Mouse (Mus musculus): ENCODE results near the gene Gm20388. TPM values are rescaled to one million over a fixed set of nuclear protein-coding genes. Genes with fewer than 3 reads are reported as not detected.
"Not testable (repeated sequence)": the region's sequence is repeated elsewhere in the genome, so short reads cannot be mapped to it uniquely, and the experiment has no call there.

Gene Gm20388
- polyA plus RNA-seq, 1 experiment from 2014 or later, result 4.4 TPM

DNA sequence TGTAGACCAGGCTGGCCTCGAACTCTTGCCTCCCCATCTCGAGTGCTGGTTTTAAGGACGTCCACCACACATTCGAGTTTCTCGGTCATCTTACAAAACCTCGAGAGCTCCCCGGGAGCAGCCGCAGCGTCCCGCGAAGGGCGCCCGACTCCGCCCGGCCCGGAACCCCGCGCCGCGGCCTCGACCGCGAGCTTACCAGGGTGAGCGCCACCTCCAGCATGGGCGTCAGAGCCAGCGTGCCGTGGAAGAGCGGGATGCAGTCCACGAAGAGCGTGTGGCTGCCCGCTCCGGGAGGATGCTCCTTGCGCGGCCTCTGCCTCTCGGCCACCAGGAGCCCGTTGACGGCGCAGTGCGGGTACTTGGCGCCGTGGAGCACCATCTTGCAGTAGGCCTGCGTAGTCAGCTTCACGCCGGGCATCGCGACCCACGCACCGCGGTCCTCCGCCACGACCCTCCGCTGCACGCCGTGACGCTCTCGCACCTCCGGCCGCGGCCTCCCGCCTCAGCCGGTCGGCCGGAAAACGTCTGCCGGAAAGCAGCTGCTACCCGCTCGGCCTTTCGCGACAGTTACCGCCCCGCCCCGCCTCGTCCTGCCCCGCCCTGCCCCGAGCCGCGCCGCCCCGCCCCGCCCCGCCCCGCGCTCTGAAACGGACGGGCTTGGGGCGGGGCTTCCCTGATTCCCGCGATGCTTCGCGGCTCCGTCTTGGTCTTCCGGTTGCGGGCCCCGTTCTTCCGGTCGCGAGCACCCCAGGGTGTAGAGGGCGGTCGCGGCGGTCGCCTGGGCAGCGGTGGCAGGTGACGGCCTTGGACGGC, 757.1 kb downstream of the Gm20388 start, which contains the start of the genes Gm27021 and Cox4i1:
TSS of gene Gm27021 (minus strand) at position 519 of the 813 bp plus-strand sequence.
TSS of gene Cox4i1 (plus strand) at position 662 of the 813 bp plus-strand sequence.
- peak within 1 kb of the TSS; percentile 98 for H3K9ac ChIP-seq (replicated peaks)
- peaks cover 26% of the 10 kb centered on the region for H3K36me3 ChIP-seq
- H3K27me3 ChIP-seq, result no peaks in the 10 kb centered on the region
- ATAC-seq, result peak; percentile 93
- peaks cover 56% of the 10 kb centered on the region for H3K4me1 ChIP-seq (replicated peaks)
- under 1% methylated on average over 93 of the region's 105 CpGs for WGBS
- H3K27ac ChIP-seq, result peak within 1 kb of the TSS; percentile 86
- no peaks in the 10 kb centered on the region for H3K9me3 ChIP-seq
- peak within 1 kb of the TSS; percentile 91 for H3K4me2 ChIP-seq (replicated peaks)
- peak within 1 kb of the TSS; percentile 97 for H3K4me3 ChIP-seq (replicated peaks)

DNA sequence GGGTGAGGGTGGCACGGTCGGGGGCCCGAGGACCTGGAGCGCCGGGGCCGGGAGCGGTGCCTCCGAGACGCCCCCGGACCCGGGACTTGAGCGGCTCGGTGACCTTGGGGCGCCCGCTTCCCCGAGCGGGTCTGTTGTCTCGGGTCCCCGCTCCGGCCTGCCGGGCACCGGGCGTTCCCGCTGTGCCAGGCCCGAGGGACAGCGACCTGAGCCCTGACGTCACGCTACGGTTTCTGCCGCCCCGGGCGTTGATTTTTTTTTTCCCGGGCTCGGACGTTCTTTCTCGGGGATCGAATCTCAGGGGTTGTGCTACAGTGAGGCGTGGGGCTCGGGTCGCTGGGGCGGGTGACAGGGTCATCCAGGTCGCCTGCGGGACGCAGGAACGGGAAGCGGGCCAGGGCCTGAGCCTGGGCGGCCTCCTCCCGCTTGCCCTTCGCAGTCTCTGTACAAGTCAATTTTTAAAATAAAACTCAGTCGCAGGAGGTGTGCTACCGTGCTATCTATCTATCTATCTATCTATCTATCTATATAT, 757.8 kb downstream of the Gm20388 start, which contains the start of gene Emc8:
TSS of gene Emc8 (minus strand) at position 200 of the 532 bp plus-strand sequence.
- H3K27ac ChIP-seq, result peak within 1 kb of the TSS; percentile 86
- H3K9me3 ChIP-seq, result no peaks in the 10 kb centered on the region
- no peak; the same call in 1 of the 2 replicates for ATAC-seq
- WGBS, result 1% methylated on average over 45 of the region's 51 CpGs
- peak within 1 kb of the TSS; percentile 98 for H3K9ac ChIP-seq (replicated peaks)
- peak within 1 kb of the TSS; percentile 97 for H3K4me3 ChIP-seq (replicated peaks)
- peak within 1 kb of the TSS; percentile 91 for H3K4me2 ChIP-seq (replicated peaks)
- peaks cover 56% of the 10 kb centered on the region for H3K4me1 ChIP-seq (replicated peaks)
- H3K27me3 ChIP-seq, result no peaks in the 10 kb centered on the region
- peaks cover 33% of the 10 kb centered on the region for H3K36me3 ChIP-seq

DNA sequence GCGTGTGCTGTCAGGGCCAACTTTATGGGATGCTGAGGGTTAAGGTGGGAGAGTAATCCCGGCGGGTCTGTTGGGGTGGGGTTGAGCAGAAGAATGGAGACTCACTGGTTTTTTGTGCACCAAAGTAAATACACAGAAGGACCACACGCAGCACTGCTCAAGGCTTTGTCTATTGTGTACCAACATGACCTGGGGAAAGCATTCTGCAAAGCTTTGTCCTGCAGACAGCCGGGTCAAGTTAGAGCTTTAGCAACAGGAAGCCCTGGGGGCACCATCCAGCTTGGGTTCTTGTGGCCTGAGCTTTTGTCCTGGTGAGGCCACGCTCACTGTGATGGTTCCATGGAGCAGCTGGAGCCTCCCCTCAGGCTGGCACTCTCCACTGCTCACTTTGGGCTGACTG, 761.1 kb downstream of the Gm20388 start:
- 55% methylated on average over 6 of the region's 6 CpGs for WGBS
- H3K9ac ChIP-seq (replicated peaks), result no peak overlapping the region
- peaks cover 48% of the 10 kb centered on the region for H3K36me3 ChIP-seq
- no peaks in the 10 kb centered on the region for H3K9me3 ChIP-seq
- H3K4me1 ChIP-seq (replicated peaks), result peaks cover 26% of the 10 kb centered on the region
- H3K27ac ChIP-seq, result no peak overlapping the region
- no peak for ATAC-seq
- no peak overlapping the region for H3K4me2 ChIP-seq (replicated peaks)
- H3K27me3 ChIP-seq, result no peaks in the 10 kb centered on the region
- no peak overlapping the region for H3K4me3 ChIP-seq (replicated peaks)

DNA sequence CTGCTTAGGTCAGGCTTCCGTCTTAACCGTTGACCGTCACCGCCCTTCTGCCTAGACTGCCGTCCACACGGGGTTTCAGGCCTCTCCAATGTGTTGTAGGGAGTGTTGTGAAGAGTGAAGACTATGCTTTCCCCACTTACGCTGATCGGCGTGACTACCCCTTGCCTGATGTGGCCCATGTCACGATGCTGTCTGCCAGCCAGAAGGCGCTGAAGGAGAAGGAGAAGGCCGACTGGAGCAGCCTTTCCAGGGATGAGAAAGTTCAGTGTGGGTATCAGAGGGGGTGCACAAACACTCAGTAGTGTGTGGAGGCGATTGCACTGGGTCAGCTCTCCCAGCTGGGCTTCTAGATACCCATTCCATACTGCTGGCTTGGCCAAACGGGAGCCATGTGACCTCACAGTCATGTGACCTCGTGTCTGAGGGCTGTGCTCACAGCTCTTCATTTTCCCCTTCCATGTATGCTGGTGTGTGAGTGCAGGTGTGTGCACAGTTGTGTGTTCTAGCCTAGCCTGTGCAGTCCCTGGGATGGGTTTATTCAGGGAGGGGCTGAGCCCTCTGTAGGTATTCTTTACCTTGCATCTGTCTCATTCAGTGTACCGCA, 762.1 kb downstream of the Gm20388 start:
- Histone ChIP-seq H3K4me3 (replicated peaks) (no peak overlapping the region), H3K9ac (replicated peaks) (no peak overlapping the region), H3K27ac (no peak overlapping the region), H3K9me3 (no peaks in the 10 kb centered on the region), H3K27me3 (no peaks in the 10 kb centered on the region), H3K4me2 (replicated peaks) (no peak overlapping the region), H3K4me1 (replicated peaks) (peaks cover 22% of the 10 kb centered on the region), H3K36me3 (peaks cover 51% of the 10 kb centered on the region)
- 91% methylated on average over 16 of the region's 16 CpGs for WGBS
- no peak for ATAC-seq

DNA sequence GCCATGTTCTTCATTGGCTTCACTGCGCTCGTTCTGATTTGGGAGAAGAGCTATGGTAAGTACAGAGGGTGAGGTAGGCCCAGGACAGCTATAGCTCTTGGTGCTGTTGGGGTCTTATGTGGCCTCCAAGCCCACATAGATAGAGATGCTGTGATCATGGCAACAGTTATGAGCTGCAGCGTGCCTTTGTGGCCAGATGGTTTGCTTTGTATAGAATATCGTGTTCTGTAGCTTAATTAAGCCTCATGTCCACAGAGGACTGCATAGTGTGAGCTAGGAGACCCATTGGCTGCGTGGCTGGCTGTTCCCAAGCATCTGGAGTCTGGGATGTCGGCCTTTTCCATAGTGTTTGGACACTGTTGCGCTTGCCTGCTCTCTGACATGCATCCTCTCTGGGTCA, 762.7 kb downstream of the Gm20388 start:
- peaks cover 22% of the 10 kb centered on the region for H3K4me1 ChIP-seq (replicated peaks)
- 96% methylated on average over 7 of the region's 7 CpGs for WGBS
- H3K9me3 ChIP-seq, result no peaks in the 10 kb centered on the region
- H3K4me3 ChIP-seq (replicated peaks), result no peak overlapping the region
- no peak overlapping the region for H3K27ac ChIP-seq
- ATAC-seq, result no peak
- no peak overlapping the region for H3K4me2 ChIP-seq (replicated peaks)
- H3K36me3 ChIP-seq, result peaks cover 51% of the 10 kb centered on the region
- H3K27me3 ChIP-seq, result no peaks in the 10 kb centered on the region
- no peak overlapping the region for H3K9ac ChIP-seq (replicated peaks)

DNA sequence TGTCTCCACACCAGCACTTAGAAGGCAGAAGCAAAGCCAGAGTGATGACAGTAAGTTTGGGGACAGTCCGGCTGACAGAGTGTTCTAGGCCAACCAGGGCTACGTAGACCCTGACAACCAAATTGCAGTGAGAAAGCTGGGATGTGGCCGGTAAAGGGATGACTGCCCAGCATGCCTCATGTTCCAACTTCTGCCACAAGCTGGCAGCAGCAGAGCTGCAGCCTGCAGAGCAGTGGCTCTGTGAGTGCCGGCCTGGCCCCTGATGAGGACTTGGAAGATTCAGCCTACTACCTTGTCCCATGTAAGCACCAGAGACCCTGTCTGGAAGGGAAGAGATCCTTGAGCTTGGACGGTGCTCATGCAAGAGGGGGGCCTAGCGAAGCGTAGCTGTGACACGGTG, 765.1 kb downstream of the Gm20388 start:
- Histone ChIP-seq H3K4me2 (replicated peaks) (no peak overlapping the region), H3K4me3 (replicated peaks) (no peak overlapping the region), H3K4me1 (replicated peaks) (peaks cover 4% of the 10 kb centered on the region), H3K9me3 (no peaks in the 10 kb centered on the region), H3K27ac (no peak overlapping the region), H3K9ac (replicated peaks) (no peak overlapping the region), H3K27me3 (no peaks in the 10 kb centered on the region), H3K36me3 (peaks cover 44% of the 10 kb centered on the region)
- ATAC-seq, result no peak
- WGBS, result 72% methylated on average over 8 of the region's 8 CpGs

DNA sequence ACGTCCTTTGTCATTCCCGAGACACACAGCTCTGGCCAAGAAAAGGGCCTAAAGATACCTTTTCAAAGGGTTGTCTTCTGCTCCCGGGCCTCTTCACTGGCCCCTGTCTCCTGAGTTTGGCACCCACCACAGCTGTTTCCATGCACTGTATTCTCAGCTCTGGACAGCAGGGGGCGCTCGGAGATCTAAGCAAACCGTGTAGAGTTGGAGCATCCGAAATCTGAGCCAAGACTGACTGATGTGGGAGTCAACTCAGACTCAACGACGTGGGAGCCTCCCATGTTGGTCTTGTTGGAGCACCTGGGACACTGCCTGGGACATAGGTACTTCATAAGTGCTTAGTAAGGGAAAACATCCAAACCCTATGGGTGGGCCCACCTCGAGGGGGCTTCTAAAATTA, 767.8 kb downstream of the Gm20388 start:
- Histone ChIP-seq H3K36me3 (peaks cover 19% of the 10 kb centered on the region), H3K4me1 (replicated peaks) (no peaks in the 10 kb centered on the region), H3K4me2 (replicated peaks) (no peak overlapping the region), H3K27me3 (no peaks in the 10 kb centered on the region), H3K9ac (replicated peaks) (no peak overlapping the region), H3K4me3 (replicated peaks) (no peak overlapping the region), H3K27ac (no peak overlapping the region), H3K9me3 (no peaks in the 10 kb centered on the region)
- 16% methylated on average over 10 of the region's 10 CpGs for WGBS
- peak; percentile 50; the same call in 1 of the 2 replicates for ATAC-seq

DNA sequence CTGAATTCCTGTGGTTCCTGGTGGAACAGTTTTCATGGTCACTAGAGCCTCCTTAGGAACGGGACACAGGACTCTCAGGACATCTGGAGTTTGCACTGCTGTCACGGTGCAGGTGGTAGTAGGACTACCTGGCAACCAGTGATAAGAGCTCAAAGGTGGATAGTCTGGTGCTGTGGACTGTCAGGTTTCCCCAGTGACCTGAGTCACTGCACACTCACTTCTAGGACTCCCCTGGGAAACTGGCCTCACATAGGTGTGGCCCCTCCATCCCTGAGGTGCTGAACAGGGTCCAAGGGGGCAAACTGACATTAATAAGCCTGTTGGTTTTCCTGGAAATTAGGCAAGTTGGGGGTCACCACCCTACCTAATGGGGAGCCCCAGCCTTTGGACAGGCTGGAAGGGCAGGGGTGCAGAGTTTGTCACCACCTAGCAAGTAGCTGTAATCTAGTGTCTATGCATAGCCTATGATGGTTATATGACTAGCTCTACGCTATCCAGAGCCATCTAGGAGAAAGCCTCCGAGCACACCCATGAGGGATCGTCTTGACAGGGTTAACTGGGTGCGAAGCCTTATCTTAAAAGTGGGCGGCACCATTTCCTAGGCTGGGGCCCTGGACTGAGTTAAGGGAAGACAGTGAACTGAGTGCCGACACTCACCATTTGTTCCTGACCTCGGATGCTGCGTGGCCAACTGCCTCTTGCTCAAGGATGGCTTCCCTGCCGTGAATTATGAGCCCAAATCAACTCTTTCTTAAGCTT, 769.2 kb downstream of the Gm20388 start:
- H3K27me3 ChIP-seq, result no peaks in the 10 kb centered on the region
- H3K4me1 ChIP-seq (replicated peaks), result 0 out of 2 replicates have a peak, but pooled peaks cover 2% of the 10 kb centered on the region
- 80% methylated on average over 11 of the region's 11 CpGs for WGBS
- H3K9me3 ChIP-seq, result no peaks in the 10 kb centered on the region
- H3K9ac ChIP-seq (replicated peaks), result no peak overlapping the region
- no peak overlapping the region for H3K4me3 ChIP-seq (replicated peaks)
- peaks cover 10% of the 10 kb centered on the region; the same call in 1 of the 2 replicates for H3K36me3 ChIP-seq
- no peak overlapping the region for H3K4me2 ChIP-seq (replicated peaks)
- no peak overlapping the region for H3K27ac ChIP-seq
- ATAC-seq, result no peak

DNA sequence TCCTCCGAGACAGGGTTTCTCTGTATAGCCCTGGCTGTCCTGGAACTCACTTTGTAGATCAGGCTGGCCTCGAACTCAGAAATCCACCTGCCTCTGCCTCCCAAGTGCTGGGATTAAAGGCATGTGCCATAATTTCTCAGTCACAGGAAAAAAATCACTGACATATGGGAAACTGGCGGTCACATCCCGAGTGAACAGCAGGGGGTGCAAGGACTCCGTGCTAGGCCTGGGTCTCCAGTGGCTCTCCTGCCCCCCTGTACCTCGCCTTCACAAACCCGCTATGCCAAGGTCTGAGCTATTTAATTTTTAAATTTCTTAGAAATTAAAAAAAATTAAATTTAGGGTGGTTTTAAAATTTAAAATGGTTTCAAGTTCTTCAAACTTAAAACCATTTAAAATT, 769.8 kb downstream of the Gm20388 start:
- not testable (repeated sequence) for ATAC-seq; H3K4me1 ChIP-seq (replicated peaks); H3K27me3 ChIP-seq; H3K36me3 ChIP-seq; H3K4me3 ChIP-seq (replicated peaks); H3K9ac ChIP-seq (replicated peaks); H3K4me2 ChIP-seq (replicated peaks); H3K27ac ChIP-seq; H3K9me3 ChIP-seq
- WGBS, result 57% methylated on average over 7 of the region's 7 CpGs

DNA sequence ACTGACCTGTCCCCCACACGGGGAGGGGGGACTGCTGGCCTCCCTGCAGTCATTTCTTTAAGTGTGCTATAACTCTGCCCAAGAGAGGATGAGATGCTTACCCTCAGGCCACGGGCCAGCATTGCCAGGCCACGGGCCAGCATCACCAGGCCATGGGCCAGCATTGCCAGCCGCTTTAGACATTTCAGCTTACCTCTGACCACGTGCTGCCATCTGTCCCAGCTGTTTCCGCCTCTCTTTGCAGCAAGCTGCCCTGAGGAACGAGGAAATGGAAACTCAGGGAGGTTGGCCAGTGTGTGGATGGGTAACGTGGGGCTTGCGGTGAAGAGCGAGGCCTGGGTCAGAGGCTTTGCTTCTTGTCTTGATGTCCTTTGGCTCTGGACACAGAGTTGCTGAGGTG, 770.5 kb downstream of the Gm20388 start:
- Histone ChIP-seq H3K4me1 (replicated peaks) (0 out of 2 replicates have a peak, but pooled peaks cover 2% of the 10 kb centered on the region), H3K9me3 (no peaks in the 10 kb centered on the region), H3K36me3 (0 out of 2 replicates have a peak, but pooled peaks cover 4% of the 10 kb centered on the region), H3K4me3 (replicated peaks) (no peak overlapping the region), H3K9ac (replicated peaks) (0 out of 2 replicates have a peak overlapping the region, but pooled peaks have one; percentile 19), H3K27me3 (no peaks in the 10 kb centered on the region), H3K27ac (no peak overlapping the region), H3K4me2 (replicated peaks) (no peak overlapping the region)
- WGBS, result 84% methylated on average over 10 of the region's 10 CpGs
- ATAC-seq, result no peak

DNA sequence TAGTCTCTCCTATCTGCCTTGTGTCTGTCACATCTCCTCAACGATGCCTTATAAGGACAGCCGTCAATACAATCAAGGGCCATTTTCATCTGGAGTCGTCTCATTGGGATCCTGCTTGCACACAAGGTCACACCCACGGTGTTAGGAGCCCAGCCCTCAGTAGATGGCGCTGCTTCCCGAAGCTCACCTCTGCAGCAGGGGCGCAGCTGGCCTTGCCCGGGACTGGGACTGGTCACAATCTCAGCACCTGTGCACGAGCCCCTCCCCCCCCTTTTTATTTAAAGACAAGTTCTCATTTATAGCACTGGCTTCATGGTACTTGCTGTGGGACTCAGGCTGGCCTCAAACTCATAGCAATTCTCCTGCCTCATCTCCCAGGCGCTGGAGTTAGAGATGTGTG, 773.0 kb downstream of the Gm20388 start:
- Histone ChIP-seq H3K9ac (replicated peaks) (no peak overlapping the region), H3K27me3 (no peaks in the 10 kb centered on the region), H3K4me3 (replicated peaks) (no peak overlapping the region), H3K4me1 (replicated peaks) (0 out of 2 replicates have a peak, but pooled peaks cover 2% of the 10 kb centered on the region), H3K4me2 (replicated peaks) (no peak overlapping the region), H3K9me3 (no peaks in the 10 kb centered on the region), H3K27ac (no peak overlapping the region), H3K36me3 (no peaks in the 10 kb centered on the region)
- WGBS, result 17% methylated on average over 10 of the region's 10 CpGs
- no peak for ATAC-seq

All from midbrain, embryonic 13.5 days (tissue).